Mouse (Mus musculus): ENCODE measurements around the gene Ndufaf2.

The Ndufaf2 gene

GRCm38 (mm10) chr13:108032789-108033188 lies 125.6 kb downstream of the Ndufaf2 start:
- DNase-seq = no peak

GRCm38 (mm10) chr13:108025802-108026201 lies 132.6 kb downstream of the Ndufaf2 start:
- no peak for DNase-seq

GRCm38 (mm10) chr13:108017349-108017748 lies 141.1 kb downstream of the Ndufaf2 start:
- no peak for DNase-seq

GRCm38 (mm10) chr13:108015166-108015565 lies 143.3 kb downstream of the Ndufaf2 start:
- DNase-seq = no peak

GRCm38 (mm10) chr13:108013839-108014238 lies 144.6 kb downstream of the Ndufaf2 start:
- DNase-seq = no peak

GRCm38 (mm10) chr13:108013110-108013509 lies 145.3 kb downstream of the Ndufaf2 start:
- DNase-seq = no peak

- DNase-seq = no peak
Measured at GRCm38 (mm10) chr13:108007861-108008260, 150.6 kb downstream of the Ndufaf2 start.

GRCm38 (mm10) chr13:107996301-107996700 lies 162.1 kb downstream of the Ndufaf2 start:
- DNase-seq = no peak

- no peak for DNase-seq
Measured at GRCm38 (mm10) chr13:107995211-107995610, 163.2 kb downstream of the Ndufaf2 start.

GRCm38 (mm10) chr13:107992573-107992972 lies 165.8 kb downstream of the Ndufaf2 start:
- no peak for DNase-seq

GRCm38 (mm10) chr13:107984641-107985040 lies 173.8 kb downstream of the Ndufaf2 start:
- DNase-seq = no peak

- no peak for DNase-seq
Measured at GRCm38 (mm10) chr13:107984186-107984585, 174.2 kb downstream of the Ndufaf2 start.

GRCm38 (mm10) chr13:107983231-107983847 lies 175.1 kb downstream of the Ndufaf2 start:
- DNase-seq = no peak

- no peak for DNase-seq
Measured at GRCm38 (mm10) chr13:107979461-107979860, 179.0 kb downstream of the Ndufaf2 start.

- no peak for DNase-seq
Measured at GRCm38 (mm10) chr13:107976886-107977656, 181.4 kb downstream of the Ndufaf2 start.

- DNase-seq = no peak
Measured at GRCm38 (mm10) chr13:107972451-107972850, 186.0 kb downstream of the Ndufaf2 start.

- no peak for DNase-seq
Measured at GRCm38 (mm10) chr13:107971868-107972267, 186.6 kb downstream of the Ndufaf2 start.

GRCm38 (mm10) chr13:107970422-107971142 lies 187.8 kb downstream of the Ndufaf2 start:
- no peak for DNase-seq

- DNase-seq = no peak
Measured at GRCm38 (mm10) chr13:107969961-107970391, 188.4 kb downstream of the Ndufaf2 start.

GRCm38 (mm10) chr13:107964616-107965015 lies 193.8 kb downstream of the Ndufaf2 start:
- no peak for DNase-seq

- no peak for DNase-seq
Measured at GRCm38 (mm10) chr13:107963471-107963870, 195.0 kb downstream of the Ndufaf2 start.

- no peak for DNase-seq
Measured at GRCm38 (mm10) chr13:107962741-107963140, 195.7 kb downstream of the Ndufaf2 start.

- no peak for DNase-seq
Measured at GRCm38 (mm10) chr13:107961972-107962371, 196.5 kb downstream of the Ndufaf2 start.

- no peak for DNase-seq
Measured at GRCm38 (mm10) chr13:107961501-107961900, 196.9 kb downstream of the Ndufaf2 start.

All from B cell, adult 2 months (primary cell).